Mouse (Mus musculus) stomach, postnatal 0 days (tissue): ENCODE data around the gene Rab6a. TPM values are rescaled to one million over a fixed set of nuclear protein-coding genes. Genes with fewer than 3 reads are reported as not detected.
"Not testable (repeated sequence)": the region's sequence is repeated elsewhere in the genome, so short reads cannot be mapped to it uniquely, and the experiment has no call there.

Source experiments
- ATAC-seq: fragments of 200-750 bp; cut with Nextera tagmentation; 2 replicates; pipeline ENCODE4 v1.8.0; 2017; ENCODE audit not compliant: low FRiP score, low TSS enrichment
- DNase-seq: peaks from one replicate; pipeline ENCODE4 v3.0.0-alpha.2; 2016; ENCODE audit warnings: low spot score
- H3K27ac ChIP-seq: fragments of 300-500 bp; sonication (generic); replicated peaks from 2 replicates; pipeline ENCODE4 v1.5.1; 2014; ENCODE audit warnings: mild to moderate bottlenecking, control low read depth
- H3K27me3 ChIP-seq: fragments of 300-500 bp; sonication (generic); 2 replicates; pipeline ENCODE4 v1.6.1; 2014; ENCODE audit warnings: low read length; ENCODE audit not compliant: control insufficient read depth, insufficient read depth
- H3K36me3 ChIP-seq: fragments of 300-500 bp; sonication (generic); 2 replicates; pipeline ENCODE4 v1.6.1; 2014; ENCODE audit warnings: low read length, mixed read lengths; ENCODE audit not compliant: control insufficient read depth, insufficient read depth
- H3K4me1 ChIP-seq: fragments of 300-500 bp; sonication (generic); replicated peaks from 2 replicates; pipeline ENCODE4 v1.6.1; 2014; ENCODE audit warnings: antibody characterized with exemption; ENCODE audit not compliant: control insufficient read depth, insufficient read depth
- H3K4me2 ChIP-seq: fragments of 300-500 bp; sonication (generic); replicated peaks from 2 replicates; pipeline ENCODE4 v1.6.1; 2014; ENCODE audit warnings: low read depth, mild to moderate bottlenecking, control low read depth, moderate library complexity
- H3K4me3 ChIP-seq: fragments of 300-500 bp; sonication (generic); 2 replicates; pipeline ENCODE4 v1.5.1; 2014; ENCODE audit warnings: low read depth, low read length, control low read depth
- H3K9ac ChIP-seq: fragments of 300-500 bp; sonication (generic); 2 replicates; pipeline ENCODE4 v1.6.1; 2014; ENCODE audit warnings: mild to moderate bottlenecking, low read length, control low read depth, mixed read lengths
- H3K9me3 ChIP-seq: fragments of 300-500 bp; sonication (generic); 2 replicates; pipeline ENCODE4 v1.6.1; 2016; ENCODE audit warnings: low read length; ENCODE audit not compliant: control insufficient read depth
- CTCF ChIP-seq: IDR thresholded peaks from 2 replicates; pipeline ENCODE4 v1.5.1; 2016; ENCODE audit warnings: antibody characterized with exemption, low read depth, mild to moderate bottlenecking, moderate library complexity
- EP300 ChIP-seq: optimal IDR thresholded peaks from 2 replicates; pipeline ENCODE3; 2016; ENCODE audit warnings: antibody characterized with exemption
- WGBS: fragments of 180-500 bp; shearing (Covaris S2); extraction: QIAGEN DNeasy Blood & Tissue Kit; methylation state at CpG from one replicate; pipeline ENCODE4 v1.1.7; 2014; 5-methylcytosine and 5-hydroxymethylcytosine counted together
- polyA plus RNA-seq: library from polyadenylated mRNA; unstranded; fragments of >200 nt; fragmentation: Nextera tagmentation; extraction: Ambion mirVana; gene quantifications from 2 replicates; pipeline ENCODE4 v1.2.1, GENCODE M21; 2015

The Rab6a gene
- 76.3 and 80.6 TPM in 2 replicates for polyA plus RNA-seq

- under 1% methylated on average over 105 of the region's 105 CpGs for WGBS
- ATAC-seq, result peak; percentile 97
- Histone ChIP-seq H3K27ac (peak within 1 kb of the TSS; percentile 100), H3K9me3 (no peaks in the 10 kb centered on the region), H3K36me3 (no peaks in the 10 kb centered on the region), H3K4me2 (peak within 1 kb of the TSS; percentile 87), H3K9ac (peak within 1 kb of the TSS; percentile 99), H3K27me3 (no peaks in the 10 kb centered on the region), H3K4me1 (no peaks in the 10 kb centered on the region), H3K4me3 (peak within 1 kb of the TSS; percentile 99)
- TF ChIP-seq EP300 (peak; percentile 76), CTCF (peak; percentile 46)
- peak; percentile 99 for DNase-seq
Measured at GRCm38 (mm10) chr7:100607214-100608129, at the start of gene Rab6a. TSS of gene Rab6a (plus strand) at chr7:100607410.

GRCm38 (mm10) chr7:100559331-100559730, 47.9 kb upstream of the Rab6a start:
- H3K4me1 ChIP-seq, result no peaks in the 10 kb centered on the region
- no peaks in the 10 kb centered on the region for H3K36me3 ChIP-seq
- TF ChIP-seq CTCF, result no peak
- no peak for TF ChIP-seq EP300
- ATAC-seq (no peak), DNase-seq (no peak)
- H3K9me3 ChIP-seq, result no peaks in the 10 kb centered on the region
- H3K27ac ChIP-seq, result no peak overlapping the region
- no peak overlapping the region for H3K4me2 ChIP-seq
- no peak overlapping the region for H3K9ac ChIP-seq
- 73% methylated on average over 4 of the region's 4 CpGs for WGBS
- no peak overlapping the region for H3K4me3 ChIP-seq
- H3K27me3 ChIP-seq, result no peaks in the 10 kb centered on the region

- 75% methylated on average over 11 of the region's 11 CpGs for WGBS
- no peak overlapping the region for H3K4me3 ChIP-seq
- no peak for TF ChIP-seq CTCF
- no peak for TF ChIP-seq EP300
- DNase-seq, result no peak
- no peak overlapping the region for H3K27ac ChIP-seq
- H3K4me2 ChIP-seq, result no peak overlapping the region
- no peak for ATAC-seq
- no peaks in the 10 kb centered on the region for H3K9me3 ChIP-seq
- H3K9ac ChIP-seq, result no peak overlapping the region
- H3K27me3 ChIP-seq, result no peaks in the 10 kb centered on the region
- no peaks in the 10 kb centered on the region for H3K4me1 ChIP-seq
- H3K36me3 ChIP-seq, result no peaks in the 10 kb centered on the region
Measured at GRCm38 (mm10) chr7:100561861-100562587, 45.2 kb upstream of the Rab6a start.

- not testable (repeated sequence) for H3K4me1 ChIP-seq, H3K27ac ChIP-seq, H3K27me3 ChIP-seq, H3K9ac ChIP-seq, H3K4me2 ChIP-seq, DNase-seq, H3K9me3 ChIP-seq, H3K36me3 ChIP-seq, H3K4me3 ChIP-seq, ATAC-seq
- TF ChIP-seq CTCF, result peak; percentile 32; the same call in 1 of the 2 replicates
- 81% methylated on average over 5 of the region's 5 CpGs for WGBS
Measured at GRCm38 (mm10) chr7:100567238-100567637, 40.0 kb upstream of the Rab6a start.

GRCm38 (mm10) chr7:100569907-100570306, 37.3 kb upstream of the Rab6a start:
- DNase-seq (no peak), ATAC-seq (no peak)
- no peaks in the 10 kb centered on the region for H3K4me1 ChIP-seq
- no peak overlapping the region for H3K9ac ChIP-seq
- H3K9me3 ChIP-seq, result no peaks in the 10 kb centered on the region
- no peak overlapping the region for H3K4me3 ChIP-seq
- no peaks in the 10 kb centered on the region for H3K27me3 ChIP-seq
- no peaks in the 10 kb centered on the region; the same call in 1 of the 2 replicates for H3K36me3 ChIP-seq
- TF ChIP-seq CTCF, result no peak
- TF ChIP-seq EP300, result no peak
- no peak overlapping the region for H3K27ac ChIP-seq
- no peak overlapping the region for H3K4me2 ChIP-seq
